Mouse (Mus musculus): ENCODE data around the gene Ppp3cb.
"Not testable (repeated sequence)": the region's sequence is repeated elsewhere in the genome, so short reads cannot be mapped to it uniquely, and the experiment has no call there.

Gene Ppp3cb

DNA sequence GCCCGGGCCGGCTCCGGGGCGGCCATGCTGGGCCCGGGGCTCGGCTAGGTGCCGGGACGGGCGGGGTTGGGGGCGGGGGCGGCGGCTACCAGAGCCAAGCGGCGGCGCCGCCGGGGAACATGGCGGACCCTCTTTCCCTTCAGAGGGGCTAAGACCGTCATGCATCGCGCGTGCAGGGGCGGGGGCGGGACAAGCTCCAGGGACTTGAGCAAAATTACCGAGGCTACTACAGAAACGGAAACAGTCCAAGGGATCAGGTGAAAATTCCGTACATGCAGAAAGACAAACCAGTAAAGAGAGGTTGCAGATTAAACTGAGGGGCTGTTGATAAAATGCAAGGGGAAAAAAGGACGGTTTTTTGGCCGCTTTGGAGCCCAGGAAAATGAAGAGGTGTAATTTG is at the start of gene Ppp3cb:
Gene Ppp3cb, minus strand, starts transcription at position 159 of the 400 bp plus-strand sequence.
- no peaks in the 10 kb centered on the region for H3K27me3 ChIP-seq (ENCODE audit: control insufficient read depth, insufficient read depth, low read length, poor library complexity, severe bottlenecking)
- no peaks in the 10 kb centered on the region for H3K36me3 ChIP-seq (ENCODE audit: control insufficient read depth, insufficient read depth, low read length, poor library complexity, severe bottlenecking)
- peak; percentile 93 for DNase-seq (ENCODE audit: low read depth, low spot score)

DNA sequence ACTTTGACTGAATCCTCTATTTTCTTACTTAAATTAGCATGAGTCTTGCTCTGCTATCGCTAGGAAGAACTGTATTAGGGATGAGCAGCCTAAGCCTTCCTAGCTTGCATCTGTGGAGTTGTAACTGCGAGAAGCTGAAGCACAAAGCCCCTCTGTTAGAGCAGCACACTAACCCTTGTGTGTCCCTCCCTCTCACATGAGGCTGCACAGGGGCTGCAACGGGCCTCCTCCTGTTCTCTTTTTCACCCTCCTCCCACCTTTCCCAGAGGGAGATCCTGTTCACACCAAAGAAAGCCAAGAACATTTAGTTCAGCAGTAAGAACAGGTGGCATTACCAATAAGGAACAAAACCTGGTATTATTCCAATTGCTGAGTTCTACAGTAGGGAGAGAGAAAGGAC is 49.4 kb upstream of the Ppp3cb start:
- no peaks in the 10 kb centered on the region for H3K36me3 ChIP-seq (ENCODE audit: control insufficient read depth, insufficient read depth, low read length, poor library complexity, severe bottlenecking)
- no peak for DNase-seq (ENCODE audit: low read depth, low spot score)
- H3K27me3 ChIP-seq (ENCODE audit: control insufficient read depth, insufficient read depth, low read length, poor library complexity, severe bottlenecking), result no peaks in the 10 kb centered on the region

DNA sequence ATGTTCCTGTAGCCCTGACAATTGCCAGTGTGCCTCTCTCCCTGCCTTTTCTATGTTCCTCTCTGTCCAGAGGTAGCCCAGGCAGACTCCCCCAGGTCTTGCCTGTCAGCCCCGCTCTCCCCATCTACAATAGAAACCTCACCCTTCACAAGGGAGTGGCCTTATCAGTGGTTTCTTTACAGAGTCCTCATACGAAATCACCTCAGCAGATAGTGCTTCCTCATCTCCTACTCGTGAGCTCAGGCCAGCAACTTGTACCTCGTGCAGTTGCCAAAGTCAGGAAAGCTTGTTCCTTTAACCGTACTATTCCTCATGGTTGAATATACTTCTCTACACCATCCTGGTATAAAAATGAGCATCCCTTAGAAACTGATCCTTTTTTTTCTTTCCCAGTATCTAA is 41.1 kb upstream of the Ppp3cb start:
- Histone ChIP-seq H3K36me3 (ENCODE audit: control insufficient read depth, insufficient read depth, low read length, poor library complexity, severe bottlenecking) (no peaks in the 10 kb centered on the region), H3K27me3 (ENCODE audit: control insufficient read depth, insufficient read depth, low read length, poor library complexity, severe bottlenecking) (no peaks in the 10 kb centered on the region)
- no peak for DNase-seq (ENCODE audit: low read depth, low spot score)

DNA sequence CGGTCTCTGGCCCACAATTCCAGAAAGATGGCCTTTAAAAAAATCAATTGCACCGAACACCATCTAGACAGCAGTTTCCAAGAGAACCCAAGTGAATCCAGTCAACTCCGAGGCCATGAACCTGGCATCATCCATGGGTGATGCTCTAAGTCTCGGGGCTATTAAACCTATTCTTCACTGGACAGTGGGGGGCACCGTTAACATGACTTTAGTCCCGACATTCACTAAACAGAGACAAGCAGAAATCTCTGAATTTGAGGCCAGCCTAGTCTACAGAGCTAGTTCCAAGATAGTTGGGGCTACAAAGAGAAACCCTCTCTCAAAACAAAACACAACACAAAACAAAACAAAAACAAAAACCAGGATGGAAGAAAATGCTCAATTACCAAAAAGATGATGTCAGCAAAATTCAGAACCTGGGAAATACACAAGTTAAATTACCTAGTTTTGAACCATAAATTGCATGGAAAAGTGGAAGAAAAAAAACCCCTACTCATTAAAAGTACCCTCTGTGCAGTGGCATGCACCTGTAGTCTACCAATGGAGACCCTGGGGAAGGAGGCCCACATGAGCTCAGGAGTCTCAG is 32.5 kb upstream of the Ppp3cb start:
- H3K27me3 ChIP-seq (ENCODE audit: control insufficient read depth, insufficient read depth, low read length, poor library complexity, severe bottlenecking), result no peaks in the 10 kb centered on the region
- peak; percentile 14 for DNase-seq (ENCODE audit: low read depth, low spot score)
- no peaks in the 10 kb centered on the region for H3K36me3 ChIP-seq (ENCODE audit: control insufficient read depth, insufficient read depth, low read length, poor library complexity, severe bottlenecking)

DNA sequence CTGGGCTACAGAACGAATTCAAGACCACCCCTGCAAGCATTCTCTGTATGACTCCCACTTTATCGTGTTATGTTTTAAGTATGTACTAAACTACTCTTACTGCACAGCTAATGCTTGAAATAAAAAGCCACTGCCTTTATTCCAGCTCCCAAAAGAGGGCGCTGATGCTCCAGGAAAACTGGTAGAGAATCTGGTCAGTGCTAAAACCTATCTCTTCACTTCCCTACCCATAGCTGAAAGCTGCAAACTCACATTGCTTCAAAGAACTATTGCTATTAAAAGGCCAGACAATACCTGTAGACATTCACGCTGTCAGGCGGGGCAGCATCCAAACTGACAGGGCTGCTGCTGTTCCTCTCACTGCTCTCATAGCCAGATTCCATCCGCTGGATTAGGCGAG is 29.8 kb upstream of the Ppp3cb start:
- H3K27me3 ChIP-seq (ENCODE audit: control insufficient read depth, insufficient read depth, low read length, poor library complexity, severe bottlenecking), result no peaks in the 10 kb centered on the region
- H3K36me3 ChIP-seq (ENCODE audit: control insufficient read depth, insufficient read depth, low read length, poor library complexity, severe bottlenecking), result no peaks in the 10 kb centered on the region
- DNase-seq (ENCODE audit: low read depth, low spot score), result peak; percentile 83

DNA sequence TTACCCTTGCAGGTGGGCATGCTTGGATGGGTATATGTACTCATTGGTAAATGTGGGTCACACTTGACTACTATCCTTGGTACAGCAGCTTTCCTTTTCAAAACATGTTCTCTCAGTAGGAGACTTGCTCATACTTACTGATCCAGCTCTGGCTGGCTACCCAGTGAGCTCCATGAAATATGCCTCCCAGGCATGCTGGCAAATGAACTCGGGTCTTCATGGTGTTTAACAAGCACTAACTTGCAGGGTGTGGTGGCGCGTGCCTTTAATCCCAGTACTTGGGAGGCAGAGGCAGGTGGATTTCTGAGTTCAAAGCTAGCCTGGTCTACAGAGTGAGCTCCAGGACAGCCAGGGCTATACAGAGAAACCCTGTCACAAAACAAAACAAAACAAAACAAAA is 26.8 kb upstream of the Ppp3cb start:
- DNase-seq (ENCODE audit: low read depth, low spot score), result not testable (repeated sequence)

DNA sequence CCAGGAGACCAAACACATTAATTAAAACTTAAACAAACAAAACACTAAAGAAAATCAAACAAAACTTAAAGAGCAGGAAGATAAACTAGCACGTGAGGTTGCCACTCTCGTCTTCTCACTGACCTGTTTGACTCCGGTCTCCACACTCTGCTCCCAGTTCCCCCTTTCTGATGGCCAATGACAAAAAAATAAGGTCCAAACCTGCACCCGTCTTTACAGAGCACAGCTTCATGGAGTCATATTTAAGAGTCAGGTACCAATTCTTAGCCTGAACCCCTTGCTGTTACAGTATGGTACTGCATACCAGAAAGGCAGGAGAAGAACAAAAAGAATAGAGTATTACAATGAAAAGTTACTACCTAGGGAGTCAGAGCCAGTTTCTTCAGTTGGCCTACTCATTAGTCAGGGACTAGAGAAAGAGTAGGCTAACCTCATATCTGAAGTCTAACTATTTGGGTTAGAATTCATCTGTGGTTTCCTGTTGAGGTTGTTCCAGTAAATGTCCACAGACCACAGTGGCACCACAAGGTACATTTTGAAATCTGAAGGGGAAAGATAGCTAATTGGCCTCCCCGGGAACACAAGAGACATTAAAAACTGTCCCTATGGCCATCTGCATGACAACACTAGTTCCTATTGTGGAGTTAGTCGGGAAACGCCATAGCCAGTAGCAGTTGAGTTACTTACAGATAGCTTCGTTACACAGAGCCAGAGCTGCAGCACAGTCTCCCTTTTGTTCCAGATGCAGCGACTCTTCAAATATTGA is 19.1 kb upstream of the Ppp3cb start:
- no peak for DNase-seq (ENCODE audit: low read depth, low spot score)
- no peaks in the 10 kb centered on the region for H3K36me3 ChIP-seq (ENCODE audit: control insufficient read depth, insufficient read depth, low read length, poor library complexity, severe bottlenecking)

More for the DNA sequence above, 26.8 kb upstream of the Ppp3cb start:
- not testable (repeated sequence) for H3K36me3 ChIP-seq (ENCODE audit: control insufficient read depth, insufficient read depth, low read length, poor library complexity, severe bottlenecking); H3K27me3 ChIP-seq (ENCODE audit: control insufficient read depth, insufficient read depth, low read length, poor library complexity, severe bottlenecking)

DNA sequence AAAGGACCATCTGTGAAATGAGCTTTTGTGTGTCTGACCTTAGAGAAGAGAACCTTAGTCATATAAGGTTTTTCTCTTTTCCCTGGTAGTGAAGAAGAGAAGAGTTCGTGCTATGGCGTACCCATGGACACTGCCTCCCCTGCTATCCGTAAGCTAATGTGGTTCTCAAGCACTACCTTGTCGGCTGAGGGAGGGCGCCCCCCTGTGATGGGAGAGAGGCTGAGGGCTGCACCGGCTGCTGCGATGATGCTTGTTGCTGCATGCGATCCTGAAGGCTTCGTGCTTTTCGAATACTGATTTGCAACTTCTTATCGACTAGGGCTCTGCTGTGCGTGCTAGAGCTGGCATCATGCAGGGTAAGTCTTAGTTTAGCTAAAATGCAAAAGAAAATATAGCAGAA is 18.3 kb upstream of the Ppp3cb start:
- no peaks in the 10 kb centered on the region for H3K27me3 ChIP-seq (ENCODE audit: control insufficient read depth, insufficient read depth, low read length, poor library complexity, severe bottlenecking)
- no peak for DNase-seq (ENCODE audit: low read depth, low spot score)
- no peaks in the 10 kb centered on the region for H3K36me3 ChIP-seq (ENCODE audit: control insufficient read depth, insufficient read depth, low read length, poor library complexity, severe bottlenecking)

More for the DNA sequence above, 19.1 kb upstream of the Ppp3cb start:
- H3K27me3 ChIP-seq (ENCODE audit: control insufficient read depth, insufficient read depth, low read length, poor library complexity, severe bottlenecking), result no peaks in the 10 kb centered on the region

DNA sequence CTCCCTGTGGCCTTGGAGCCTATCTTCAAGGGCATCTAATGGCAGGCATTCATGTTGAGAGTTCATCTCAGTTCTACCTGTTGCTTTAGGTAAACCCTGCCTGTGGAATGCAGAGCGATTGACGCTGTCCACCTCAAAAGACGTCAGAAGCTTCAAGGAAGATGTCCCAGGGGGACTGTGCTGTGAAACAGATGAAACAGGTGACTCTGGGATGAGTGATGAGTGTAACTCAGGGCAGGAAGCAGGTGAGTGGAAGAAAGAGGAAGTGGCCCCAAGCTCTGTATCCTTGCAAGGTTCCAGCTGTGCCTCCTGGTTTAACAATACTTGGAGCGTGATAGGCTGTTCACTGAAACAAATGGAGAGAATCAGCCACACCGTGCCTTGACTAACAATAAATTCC is 15.5 kb upstream of the Ppp3cb start:
- Histone ChIP-seq H3K36me3 (ENCODE audit: control insufficient read depth, insufficient read depth, low read length, poor library complexity, severe bottlenecking) (no peaks in the 10 kb centered on the region), H3K27me3 (ENCODE audit: control insufficient read depth, insufficient read depth, low read length, poor library complexity, severe bottlenecking) (no peaks in the 10 kb centered on the region)
- DNase-seq (ENCODE audit: low read depth, low spot score), result peak; percentile 66

DNA sequence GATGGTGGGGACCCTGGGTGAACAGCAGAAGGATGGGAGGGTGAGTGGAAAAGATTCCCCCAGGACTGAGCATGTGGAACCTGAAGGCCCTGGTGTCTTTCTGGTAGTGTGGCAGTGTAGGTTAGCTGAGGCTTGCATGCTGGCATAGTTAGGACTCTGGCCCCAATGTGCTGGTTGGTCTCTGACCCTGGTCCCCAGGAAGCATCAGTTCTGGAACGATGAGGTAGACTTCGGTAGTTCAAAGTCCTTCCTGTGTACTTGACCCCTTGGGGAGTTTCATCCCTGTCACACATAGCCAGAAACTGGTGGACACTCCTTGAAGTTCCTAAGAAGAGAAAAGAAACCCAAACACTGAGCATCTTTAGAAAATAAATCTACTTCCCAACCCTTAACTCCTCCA is 3.8 kb upstream of the Ppp3cb start:
- no peaks in the 10 kb centered on the region for H3K27me3 ChIP-seq (ENCODE audit: control insufficient read depth, insufficient read depth, low read length, poor library complexity, severe bottlenecking)
- no peaks in the 10 kb centered on the region for H3K36me3 ChIP-seq (ENCODE audit: control insufficient read depth, insufficient read depth, low read length, poor library complexity, severe bottlenecking)
- no peak for DNase-seq (ENCODE audit: low read depth, low spot score)

DNA sequence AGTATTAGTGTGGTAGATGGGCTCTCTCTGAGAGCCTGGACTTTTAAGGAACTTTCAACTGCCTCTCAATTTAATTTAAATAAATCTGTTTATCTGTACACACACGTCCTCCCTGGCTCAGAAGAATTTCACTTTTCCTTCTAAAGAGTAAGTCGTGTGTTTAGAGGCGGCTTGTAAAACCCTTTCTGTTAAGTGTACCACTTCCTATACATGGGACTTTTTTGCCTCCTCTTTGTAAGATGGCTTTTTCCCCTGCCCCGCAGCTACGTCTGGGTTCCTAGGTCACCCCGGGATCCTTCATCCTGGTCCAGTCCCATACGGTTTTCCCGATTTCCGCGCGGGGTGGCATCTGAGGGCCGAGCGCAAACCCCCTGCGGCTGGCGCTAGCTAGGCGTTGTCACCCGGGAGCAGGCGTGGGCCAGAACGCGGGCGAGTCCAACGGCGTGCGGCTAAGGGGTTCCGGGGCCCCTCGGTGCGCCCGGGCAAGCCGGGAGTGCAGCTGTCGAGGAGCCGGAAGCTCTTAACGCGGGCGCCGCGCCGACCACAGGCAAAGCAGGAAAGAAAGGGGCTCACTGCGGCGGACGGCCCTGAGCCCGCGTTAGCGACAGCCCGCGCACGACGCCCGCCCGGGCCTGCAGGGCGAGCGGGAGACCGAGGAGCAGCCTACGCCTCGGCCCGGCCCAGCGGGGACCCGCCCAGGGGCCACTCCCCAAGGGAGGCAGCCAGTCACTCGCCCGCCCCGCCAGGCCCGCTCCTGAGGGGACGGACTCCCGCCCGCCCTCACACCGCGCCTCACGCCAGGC is 643 bp downstream of the Ppp3cb start:
- Histone ChIP-seq H3K36me3 (ENCODE audit: control insufficient read depth, insufficient read depth, low read length, poor library complexity, severe bottlenecking) (no peaks in the 10 kb centered on the region), H3K27me3 (ENCODE audit: control insufficient read depth, insufficient read depth, low read length, poor library complexity, severe bottlenecking) (no peaks in the 10 kb centered on the region)
- peak; percentile 79 for DNase-seq (ENCODE audit: low read depth, low spot score)

DNA sequence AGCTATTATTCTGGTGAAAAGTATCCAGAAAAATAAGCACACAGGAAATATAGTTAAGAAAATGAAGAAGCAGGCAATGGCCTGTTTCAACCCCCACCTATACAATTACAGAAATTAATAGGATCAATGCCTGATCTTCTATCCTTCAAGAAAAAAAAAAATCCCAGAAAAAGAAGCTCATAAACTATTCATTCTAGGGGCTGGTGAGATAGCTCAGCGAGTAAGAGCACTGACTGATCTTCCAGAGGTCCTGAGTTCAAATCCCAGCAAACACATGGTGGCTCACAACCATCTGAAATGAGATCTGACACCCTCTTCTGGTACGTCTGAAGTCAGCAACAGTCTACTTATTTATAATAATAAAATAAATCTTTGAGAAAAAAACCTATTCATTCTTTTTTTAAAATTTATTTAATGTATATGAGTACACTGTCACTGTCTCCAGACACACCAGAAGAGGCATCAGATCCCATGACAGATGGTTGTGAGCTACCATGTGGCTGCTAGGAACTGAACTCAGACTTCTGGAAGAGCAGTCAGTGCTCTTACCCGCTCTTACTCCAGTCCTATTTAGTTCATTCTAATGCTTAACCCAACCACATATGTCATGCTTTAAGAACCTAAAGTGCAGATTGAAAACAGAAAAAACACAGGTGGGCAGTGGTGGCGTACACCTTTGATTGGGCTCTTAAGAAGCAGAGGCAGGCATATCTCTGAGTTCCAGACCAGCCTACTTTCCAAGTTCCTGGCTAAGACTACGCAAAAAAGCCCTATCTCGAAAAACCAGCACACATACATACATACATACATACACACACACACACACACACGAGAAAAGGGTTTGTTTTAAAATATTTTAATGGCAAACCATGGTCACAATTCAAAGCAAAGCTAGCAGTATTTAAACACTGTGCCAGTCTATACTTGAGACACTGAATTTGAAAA is 1.6 kb downstream of the Ppp3cb start:
- DNase-seq (ENCODE audit: low read depth, low spot score), result no peak
- no peaks in the 10 kb centered on the region for H3K27me3 ChIP-seq (ENCODE audit: control insufficient read depth, insufficient read depth, low read length, poor library complexity, severe bottlenecking)
- H3K36me3 ChIP-seq (ENCODE audit: control insufficient read depth, insufficient read depth, low read length, poor library complexity, severe bottlenecking), result no peaks in the 10 kb centered on the region

DNA sequence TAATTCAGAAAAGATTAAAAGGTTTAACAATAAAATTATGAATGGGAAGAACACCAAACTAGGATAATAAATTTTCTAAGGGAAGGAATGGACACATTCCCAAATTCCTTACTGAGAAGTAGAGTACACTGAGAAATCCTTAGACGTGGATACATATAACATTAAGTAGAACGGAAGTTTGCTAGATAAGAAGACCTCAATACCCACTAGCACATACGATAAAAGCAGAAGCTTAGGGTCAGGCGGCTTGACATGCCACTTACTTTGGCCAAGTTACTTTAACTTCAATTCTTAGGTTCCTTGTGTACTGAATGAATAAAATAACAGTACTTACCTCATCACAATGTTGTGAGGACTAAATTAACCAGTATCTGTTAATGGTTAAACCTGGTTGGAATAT is 16.7 kb downstream of the Ppp3cb start:
- Histone ChIP-seq H3K36me3 (ENCODE audit: control insufficient read depth, insufficient read depth, low read length, poor library complexity, severe bottlenecking) (no peaks in the 10 kb centered on the region), H3K27me3 (ENCODE audit: control insufficient read depth, insufficient read depth, low read length, poor library complexity, severe bottlenecking) (no peaks in the 10 kb centered on the region)
- DNase-seq (ENCODE audit: low read depth, low spot score), result no peak

DNA sequence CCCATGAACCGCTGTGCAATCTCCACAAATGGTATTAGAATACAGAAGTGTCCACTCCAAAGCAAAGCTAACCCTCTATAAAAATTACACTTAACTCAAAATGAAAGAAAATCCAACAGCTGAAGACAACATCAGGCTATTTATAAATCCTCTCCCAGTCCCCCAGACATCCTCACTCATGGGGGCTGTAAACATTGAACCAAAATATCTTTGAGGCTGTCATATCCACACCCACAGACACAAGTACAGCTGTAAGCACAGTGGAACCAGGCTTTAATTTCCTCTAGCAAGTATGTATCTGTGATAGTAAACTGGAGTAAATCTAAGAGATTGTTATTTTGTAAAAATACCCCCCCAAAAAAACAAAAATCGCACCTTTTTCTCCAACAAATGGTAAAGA is 26.2 kb downstream of the Ppp3cb start:
- H3K36me3 ChIP-seq (ENCODE audit: control insufficient read depth, insufficient read depth, low read length, poor library complexity, severe bottlenecking), result peaks cover 9% of the 10 kb centered on the region; the same call in 1 of the 2 replicates
- no peaks in the 10 kb centered on the region for H3K27me3 ChIP-seq (ENCODE audit: control insufficient read depth, insufficient read depth, low read length, poor library complexity, severe bottlenecking)
- no peak for DNase-seq (ENCODE audit: low read depth, low spot score)
